Mouse (Mus musculus): ENCODE measurements around the gene Khdc3. TPM values are rescaled to one million over a fixed set of nuclear protein-coding genes. Genes with fewer than 3 reads are reported as not detected.

The Khdc3 gene
- polyA plus RNA-seq, 1 experiment from 2014 or later = not detected

DNA sequence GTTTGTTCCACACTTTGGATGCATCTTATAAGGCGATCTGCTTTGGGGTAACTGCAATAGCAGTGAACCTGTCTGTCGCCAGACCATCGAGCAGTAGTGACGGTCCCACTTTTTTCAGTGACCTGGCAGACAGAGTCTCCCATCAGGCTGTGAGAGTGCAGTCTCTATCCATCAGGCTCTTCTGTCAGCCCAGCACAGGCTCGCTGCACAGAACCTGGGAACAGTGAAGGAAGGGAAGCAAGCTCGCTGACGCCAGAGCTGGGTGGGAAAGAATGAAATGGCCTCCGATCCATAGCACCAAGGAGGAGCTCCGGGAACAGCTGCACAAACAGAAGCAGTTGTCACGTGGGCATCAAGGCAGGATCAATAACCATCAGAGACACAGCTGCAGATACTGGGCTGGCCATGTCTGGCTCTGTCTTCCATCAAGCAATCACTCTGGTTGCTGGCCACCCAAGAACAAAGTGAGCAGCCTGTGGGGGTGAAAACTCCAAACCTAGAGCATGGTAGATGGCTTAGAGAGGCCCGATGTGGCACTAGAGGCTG is 35.8 kb downstream of the Khdc3 start:
- H3K9ac ChIP-seq (ENCODE audit: low read length) = no peak overlapping the region
- H3K4me1 ChIP-seq (ENCODE audit: control insufficient read depth, insufficient read depth, low read length) = no peaks in the 10 kb centered on the region
- H3K9me3 ChIP-seq (replicated peaks; ENCODE audit: control insufficient read depth, low read length) = no peaks in the 10 kb centered on the region
- H3K36me3 ChIP-seq (ENCODE audit: control insufficient read depth, insufficient read depth, low read length) = no peaks in the 10 kb centered on the region
- H3K4me3 ChIP-seq (ENCODE audit: low read depth, low read length) = no peak overlapping the region
- no peak for ATAC-seq
- WGBS = 81% methylated on average over 11 of the region's 11 CpGs
- no peak for DNase-seq (ENCODE audit: low spot score)
- no peaks in the 10 kb centered on the region for H3K27me3 ChIP-seq (replicated peaks; ENCODE audit: control insufficient read depth, insufficient read depth, low read length)
- H3K4me2 ChIP-seq (ENCODE audit: low read length) = no peak overlapping the region
- H3K27ac ChIP-seq (ENCODE audit: low read depth, low read length) = no peak overlapping the region

Other genes starting within 250 kb of the Khdc3 start
- gene Pygo1, start 176.2 kb upstream of the Khdc3 start, polyA plus RNA-seq (2014; fragmentation: Nextera tagmentation; extraction: Ambion mirVana) = 10.8 and 13.8 TPM in 2 replicates
- 2.1 and 2.3 TPM in 2 replicates for gene Dyx1c1, start 143.1 kb upstream of the Khdc3 start, polyA plus RNA-seq (2014; fragmentation: Nextera tagmentation; extraction: Ambion mirVana)
- not detected in 2 replicates for gene Gm44503, start 143.0 kb upstream of the Khdc3 start, polyA plus RNA-seq (2014; fragmentation: Nextera tagmentation; extraction: Ambion mirVana)
- gene Ccpg1os, start 116.5 kb upstream of the Khdc3 start, polyA plus RNA-seq (2014; fragmentation: Nextera tagmentation; extraction: Ambion mirVana) = 26.0 and 28.2 TPM in 2 replicates
- gene Ccpg1, start 116.4 kb upstream of the Khdc3 start, polyA plus RNA-seq (2014; fragmentation: Nextera tagmentation; extraction: Ambion mirVana) = 29.5 and 39.8 TPM in 2 replicates
- 11.1 and 12.7 TPM in 2 replicates for gene Pigb, start 61.5 kb upstream of the Khdc3 start, polyA plus RNA-seq (2014; fragmentation: Nextera tagmentation; extraction: Ambion mirVana)
- gene Rab27a, start 57.0 kb upstream of the Khdc3 start, polyA plus RNA-seq (2014; fragmentation: Nextera tagmentation; extraction: Ambion mirVana) = 0.51 and 0.69 TPM in 2 replicates
- gene Gm20509, start 634 bp downstream of the Khdc3 start, polyA plus RNA-seq (2014; fragmentation: Nextera tagmentation; extraction: Ambion mirVana) = not detected in 2 replicates
- 135 and 138 TPM in 2 replicates for gene Rsl24d1, start 11.6 kb downstream of the Khdc3 start, polyA plus RNA-seq (2014; fragmentation: Nextera tagmentation; extraction: Ambion mirVana)